Mouse (Mus musculus) CH12.LX (cell line): ENCODE measurements around the gene Rgs2.

ENCODE experiments used
- CTCF ChIP-seq, 2 experiments: IDR thresholded peaks in 1 of 2; conservative IDR thresholded peaks in 1 of 2; 2 replicates each; pipeline ENCODE4 v1.5.1; 2011 to 2012; ENCODE audit warnings: low read depth in 2 of 2, low read length in 2 of 2, improper control_type of control experiment in 1 of 2, inconsistent platforms in 1 of 2, mild to moderate bottlenecking in 1 of 2, moderate library complexity in 1 of 2
- IRF4 ChIP-seq: IDR thresholded peaks from 2 replicates; pipeline ENCODE4 v1.6.1; 2014; ENCODE audit warnings: low read depth, mild to moderate bottlenecking, inconsistent platforms, low read length, improper control_type of control experiment
- JUND ChIP-seq: conservative IDR thresholded peaks from 2 replicates; pipeline ENCODE4 v1.6.1; 2011; ENCODE audit warnings: low read depth, low read length, improper control_type of control experiment
- POLR2A ChIP-seq: IDR thresholded peaks from 2 replicates; pipeline ENCODE4 v1.6.1; 2011; ENCODE audit warnings: low read depth, mild to moderate bottlenecking, improper control_type of control experiment, low read length
- TBP ChIP-seq: conservative IDR thresholded peaks from 2 replicates; pipeline ENCODE4 v1.6.1; 2011; ENCODE audit warnings: low read depth, low read length, improper control_type of control experiment
- UBTF ChIP-seq: IDR thresholded peaks from 2 replicates; pipeline ENCODE4 v1.6.1; 2012; ENCODE audit warnings: low read depth, mild to moderate bottlenecking, inconsistent platforms, low read length, improper control_type of control experiment, moderate library complexity

DNA sequence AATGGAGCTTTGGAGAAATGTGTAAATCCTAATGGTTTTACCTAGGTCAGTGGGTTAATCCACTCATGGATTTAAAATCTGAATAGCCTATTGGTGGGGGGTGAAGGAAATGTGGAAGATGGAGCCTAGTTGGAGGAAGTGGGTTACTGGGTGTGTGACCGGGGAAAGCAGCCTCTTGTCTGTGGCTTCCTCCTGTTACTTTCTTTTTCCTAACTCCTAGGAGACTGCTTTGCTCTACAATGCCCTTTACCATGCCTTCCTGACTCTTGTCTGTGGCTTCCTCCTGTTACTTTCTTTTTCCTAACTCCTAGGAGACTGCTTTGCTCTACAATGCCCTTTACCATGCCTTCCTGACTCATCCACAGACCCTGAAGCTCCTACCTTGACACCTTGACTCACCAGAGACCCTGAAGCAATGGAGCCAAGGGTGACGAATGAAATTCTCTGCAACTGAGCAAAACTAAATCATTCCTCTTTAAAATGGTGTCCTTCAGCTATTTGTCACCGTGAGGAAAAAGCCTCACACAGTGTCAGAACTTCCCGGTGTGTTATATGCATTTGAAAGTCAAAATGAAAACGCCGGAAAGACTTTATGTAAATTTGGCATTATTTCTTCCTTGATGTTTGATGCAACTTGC is 18.9 kb downstream of the Rgs2 start:
- TF ChIP-seq TBP (no peak), IRF4 (no peak), POLR2A (no peak), JUND (no peak), CTCF (conservative IDR thresholded peaks at IDR 0.05 in 1 of 2, IDR thresholded peaks at IDR 0.05 in 1 of 2; ENCODE audit: low read depth in 2 of 2, low read length in 2 of 2) (no peak), UBTF (no peak)
